Comparison of ENCODE assay signal across 16 mouse cellular contexts in the genomic region with DNA sequence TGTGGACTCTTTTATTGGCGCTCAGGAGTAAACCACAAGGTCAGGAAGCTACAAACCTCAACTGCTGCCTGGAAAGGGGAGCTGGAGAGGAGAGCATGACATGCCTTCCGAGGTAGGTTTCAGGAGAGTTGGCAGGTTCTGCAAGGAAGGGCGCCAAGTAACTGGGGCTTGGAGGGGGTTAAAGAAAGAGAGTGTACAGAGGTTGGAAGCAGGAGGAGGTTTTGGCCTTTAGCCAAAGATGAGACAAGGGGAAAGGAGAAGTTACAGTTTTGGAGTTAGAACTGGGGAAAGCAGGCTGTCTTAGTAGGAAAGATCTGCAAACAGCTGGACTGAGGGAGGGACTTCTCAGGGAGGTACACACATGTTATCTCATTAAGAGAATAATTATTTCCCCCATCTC. TPM values are rescaled to one million over a fixed set of nuclear protein-coding genes. Genes with fewer than 3 reads are reported as not detected.
DNase-seq lines count a peak whose midpoint lies in the region; ATAC-seq lines count a peak whose summit lies in the region.
"Had no signal": no experiment of that assay in that cellular context is flagged by ENCODE, and none has a peak within 500 bp of the region (broad histone marks: within the 10 kb centered on the region; RNA-seq: fewer than 3 reads in every experiment).

No protein-coding gene starts in this region.

- H3K36me3 ChIP-seq in embryonic facial prominence, embryonic 13.5 days = peaks cover 6% of the 10 kb centered on the region; the same call in 1 of the 2 replicates
- peaks cover 5% of the 10 kb centered on the region; the same call in 1 of the 2 replicates for H3K36me3 ChIP-seq in embryonic facial prominence, embryonic 10.5 days (replicated peaks)
- 0 out of 2 replicates have a peak, but pooled peaks cover 4% of the 10 kb centered on the region for H3K36me3 ChIP-seq in lung, embryonic 15.5 days
- no peaks in the 10 kb centered on the region for H3K36me3 ChIP-seq in forebrain, embryonic 16.5 days (ENCODE audit: control insufficient read depth, insufficient read depth)
- H3K36me3 ChIP-seq in stomach, embryonic 14.5 days (ENCODE audit: control insufficient read depth, insufficient read depth, low read length) = no peaks in the 10 kb centered on the region
- H3K36me3 ChIP-seq: embryonic facial prominence, embryonic 12.5 days; G1E; midbrain, embryonic 12.5 days had no signal

- peaks cover 14% of the 10 kb centered on the region; the same call in 1 of the 2 replicates for H3K9me3 ChIP-seq in embryonic facial prominence, embryonic 13.5 days
- peaks cover 8% of the 10 kb centered on the region; the same call in 1 of the 2 replicates for H3K9me3 ChIP-seq in embryonic facial prominence, embryonic 10.5 days
- no peaks in the 10 kb centered on the region; the same call in 1 of the 2 replicates for H3K9me3 ChIP-seq in lung, embryonic 15.5 days
- H3K9me3 ChIP-seq in forebrain, embryonic 16.5 days (ENCODE audit: control insufficient read depth, low read length) = peaks cover 9% of the 10 kb centered on the region; the same call in 1 of the 2 replicates
- peaks cover 9% of the 10 kb centered on the region; the same call in 1 of the 2 replicates for H3K9me3 ChIP-seq in stomach, embryonic 14.5 days (ENCODE audit: control insufficient read depth, low read depth, low read length)
- H3K9me3 ChIP-seq: G1E had no signal

- no peak overlapping the region for H3K4me3 ChIP-seq in embryonic facial prominence, embryonic 13.5 days
- H3K4me3 ChIP-seq in embryonic facial prominence, embryonic 10.5 days = no peak overlapping the region
- H3K4me3 ChIP-seq in lung, embryonic 15.5 days = no peak overlapping the region
- no peak overlapping the region for H3K4me3 ChIP-seq in forebrain, embryonic 16.5 days (replicated peaks; ENCODE audit: low read length)
- H3K4me3 ChIP-seq in stomach, embryonic 14.5 days (ENCODE audit: low read depth, low read length) = no peak overlapping the region
- H3K4me3 ChIP-seq: embryonic facial prominence, embryonic 12.5 days; heart, embryonic 12.5 days; midbrain, embryonic 12.5 days had no signal

- no peak for ATAC-seq in embryonic facial prominence, embryonic 13.5 days (ENCODE audit: insufficient number of reproducible peaks, insufficient read depth, low FRiP score, low TSS enrichment, low read depth)
- peak; percentile 47; the same call in 1 of the 2 replicates for ATAC-seq in lung, embryonic 15.5 days (ENCODE audit: borderline replicate concordance, extremely low read depth, low FRiP score, low TSS enrichment)
- 0 out of 2 replicates have a peak, but pooled peaks have one; percentile 11 for ATAC-seq in forebrain, embryonic 16.5 days
- peak; percentile 28; the same call in 1 of the 2 replicates for ATAC-seq in stomach, embryonic 14.5 days (ENCODE audit: insufficient number of reproducible peaks, insufficient read depth, low FRiP score, low read depth)
- no peak for ATAC-seq in cerebellum, adult (ENCODE audit: insufficient number of reproducible peaks, low FRiP score, low TSS enrichment)

- H3K9ac ChIP-seq in embryonic facial prominence, embryonic 13.5 days = no peak overlapping the region
- no peak overlapping the region for H3K9ac ChIP-seq in lung, embryonic 15.5 days
- H3K9ac ChIP-seq in forebrain, embryonic 16.5 days (replicated peaks; ENCODE audit: low read depth, low read length) = no peak overlapping the region
- no peak overlapping the region for H3K9ac ChIP-seq in stomach, embryonic 14.5 days (replicated peaks; ENCODE audit: low read depth, low read length)
- H3K9ac ChIP-seq: embryonic facial prominence, embryonic 12.5 days; heart, embryonic 12.5 days; midbrain, embryonic 12.5 days had no signal

- H3K27me3 ChIP-seq in embryonic facial prominence, embryonic 13.5 days = no peaks in the 10 kb centered on the region
- no peaks in the 10 kb centered on the region; the same call in 1 of the 2 replicates for H3K27me3 ChIP-seq in embryonic facial prominence, embryonic 10.5 days (replicated peaks; ENCODE audit: low read depth, poor library complexity, severe bottlenecking)
- H3K27me3 ChIP-seq in lung, embryonic 15.5 days = no peaks in the 10 kb centered on the region
- no peaks in the 10 kb centered on the region for H3K27me3 ChIP-seq in forebrain, embryonic 16.5 days (replicated peaks; ENCODE audit: control insufficient read depth, insufficient read depth, low read length)
- no peaks in the 10 kb centered on the region for H3K27me3 ChIP-seq in stomach, embryonic 14.5 days (ENCODE audit: control insufficient read depth, insufficient read depth, low read length)
- H3K27me3 ChIP-seq: embryonic facial prominence, embryonic 12.5 days; heart, embryonic 12.5 days; midbrain, embryonic 12.5 days had no signal

- DNase-seq in embryonic facial prominence, embryonic 10.5 days (ENCODE audit: low spot score) = no peak
- DNase-seq in lung, postnatal 36 days = no peak
- no peak for DNase-seq in cerebellum, adult 11-12 months
- DNase-seq: adrenal gland, postnatal 10 days; cerebellum, adult 11 months; kidney, adult 18-20 months; right cerebral cortex, adult 18-20 months had no signal

- no peak overlapping the region for H3K4me2 ChIP-seq in embryonic facial prominence, embryonic 13.5 days
- H3K4me2 ChIP-seq in lung, embryonic 15.5 days = no peak overlapping the region
- no peak overlapping the region for H3K4me2 ChIP-seq in forebrain, embryonic 16.5 days (ENCODE audit: low read length)
- no peak overlapping the region for H3K4me2 ChIP-seq in stomach, embryonic 14.5 days (replicated peaks; ENCODE audit: low read depth, low read length)
- H3K4me2 ChIP-seq: embryonic facial prominence, embryonic 12.5 days; heart, embryonic 12.5 days; midbrain, embryonic 12.5 days had no signal

- peak overlapping the region; percentile 74; the same call in 1 of the 2 replicates for H3K27ac ChIP-seq in embryonic facial prominence, embryonic 13.5 days
- no peak overlapping the region for H3K27ac ChIP-seq in embryonic facial prominence, embryonic 10.5 days (replicated peaks)
- H3K27ac ChIP-seq in lung, embryonic 15.5 days = peak overlapping the region; percentile 83
- no peak overlapping the region; the same call in 1 of the 2 replicates for H3K27ac ChIP-seq in forebrain, embryonic 16.5 days (ENCODE audit: low read length)
- H3K27ac ChIP-seq in stomach, embryonic 14.5 days (ENCODE audit: low read length) = peak overlapping the region; percentile 89
- H3K27ac ChIP-seq: embryonic facial prominence, embryonic 12.5 days; midbrain, embryonic 12.5 days had no signal

- peaks cover 28% of the 10 kb centered on the region for H3K4me1 ChIP-seq in embryonic facial prominence, embryonic 13.5 days
- peaks cover 12% of the 10 kb centered on the region for H3K4me1 ChIP-seq in embryonic facial prominence, embryonic 10.5 days
- H3K4me1 ChIP-seq in lung, embryonic 15.5 days = peaks cover 32% of the 10 kb centered on the region
- peaks cover 14% of the 10 kb centered on the region for H3K4me1 ChIP-seq in forebrain, embryonic 16.5 days (replicated peaks; ENCODE audit: control insufficient read depth, insufficient read depth, low read length)
- peaks cover 19% of the 10 kb centered on the region for H3K4me1 ChIP-seq in stomach, embryonic 14.5 days (ENCODE audit: control insufficient read depth, insufficient read depth, low read length)
- H3K4me1 ChIP-seq: heart, embryonic 12.5 days had no signal

- WGBS in embryonic facial prominence, embryonic 13.5 days = 55% methylated on average over 3 of the region's 3 CpGs
- 90% methylated on average over 3 of the region's 3 CpGs for WGBS in embryonic facial prominence, embryonic 10.5 days
- WGBS in lung, embryonic 15.5 days = 40% methylated on average over 3 of the region's 3 CpGs
- WGBS in forebrain, embryonic 16.5 days = 52% methylated on average over 3 of the region's 3 CpGs
- WGBS in stomach, embryonic 14.5 days = 42% methylated on average over 3 of the region's 3 CpGs

RNA-seq across cellular contexts. Expression of a gene that starts 16.9 kb away (rescaled TPM):
- polyA plus RNA-seq in embryonic facial prominence, embryonic 13.5 days (2015; fragmentation: Nextera tagmentation; extraction: Ambion mirVana) = 15.8 and 18.1 TPM in 2 replicates
- polyA plus RNA-seq in embryonic facial prominence, embryonic 10.5 days (2016; fragmentation: Nextera tagmentation; extraction: Ambion mirVana) = 12.9 and 14.8 TPM in 2 replicates
- polyA plus RNA-seq in lung, embryonic 15.5 days (2015; fragmentation: Nextera tagmentation; extraction: Ambion mirVana) = 30.1 and 33.5 TPM in 2 replicates
- 6.3 and 6.9 TPM in 2 replicates for polyA plus RNA-seq in forebrain, embryonic 16.5 days (2015; fragmentation: Nextera tagmentation; extraction: Ambion mirVana)
- 30.2 and 32.6 TPM in 2 replicates for polyA plus RNA-seq in stomach, embryonic 14.5 days (2014; fragmentation: Nextera tagmentation; extraction: Ambion mirVana)

Comparison
In these comparisons a context has a peak if more than half of its experiments do, and no peak if none do; other contexts are left out.
1. H3K27ac ChIP-seq: peak in embryonic facial prominence, embryonic 13.5 days (single experiment), lung, embryonic 15.5 days (single experiment) and stomach, embryonic 14.5 days (single experiment); none in embryonic facial prominence, embryonic 10.5 days (single experiment) and forebrain, embryonic 16.5 days (single experiment).
2. ATAC-seq: peak in lung, embryonic 15.5 days (single experiment), forebrain, embryonic 16.5 days (single experiment) and stomach, embryonic 14.5 days (single experiment); none in embryonic facial prominence, embryonic 13.5 days (single experiment) and cerebellum, adult (single experiment).